Mouse (Mus musculus): ENCODE results near the gene Ten1. TPM values are rescaled to one million over a fixed set of nuclear protein-coding genes. Genes with fewer than 3 reads are reported as not detected.

Ten1 gene
- polyA plus RNA-seq, 1 experiment from 2014 or later: 76.4 TPM

GRCm38 (mm10) chr11:116169214-116169613 is 29.4 kb upstream of the Ten1 start:
- Histone ChIP-seq H3K27ac (ENCODE audit: low read depth, low read length) (no peak overlapping the region), H3K27me3 (ENCODE audit: control insufficient read depth, insufficient read depth, low read length) (no peaks in the 10 kb centered on the region), H3K4me3 (ENCODE audit: low read depth, low read length) (no peak overlapping the region), H3K36me3 (ENCODE audit: control insufficient read depth, insufficient read depth, low read length) (peaks cover 14% of the 10 kb centered on the region), H3K4me2 (no peak overlapping the region), H3K9me3 (replicated peaks; ENCODE audit: control insufficient read depth, low read length) (no peaks in the 10 kb centered on the region), H3K9ac (ENCODE audit: low read depth, low read length) (no peak overlapping the region), H3K4me1 (ENCODE audit: control insufficient read depth, insufficient read depth, low read length) (0 out of 2 replicates have a peak, but pooled peaks cover 5% of the 10 kb centered on the region)
- 79% methylated on average over 3 of the region's 3 CpGs for WGBS (ENCODE audit: insufficient replicate concordance)
- ATAC-seq (replicated peaks; ENCODE audit: insufficient number of reproducible peaks, low FRiP score, low TSS enrichment): no peak

DNA sequence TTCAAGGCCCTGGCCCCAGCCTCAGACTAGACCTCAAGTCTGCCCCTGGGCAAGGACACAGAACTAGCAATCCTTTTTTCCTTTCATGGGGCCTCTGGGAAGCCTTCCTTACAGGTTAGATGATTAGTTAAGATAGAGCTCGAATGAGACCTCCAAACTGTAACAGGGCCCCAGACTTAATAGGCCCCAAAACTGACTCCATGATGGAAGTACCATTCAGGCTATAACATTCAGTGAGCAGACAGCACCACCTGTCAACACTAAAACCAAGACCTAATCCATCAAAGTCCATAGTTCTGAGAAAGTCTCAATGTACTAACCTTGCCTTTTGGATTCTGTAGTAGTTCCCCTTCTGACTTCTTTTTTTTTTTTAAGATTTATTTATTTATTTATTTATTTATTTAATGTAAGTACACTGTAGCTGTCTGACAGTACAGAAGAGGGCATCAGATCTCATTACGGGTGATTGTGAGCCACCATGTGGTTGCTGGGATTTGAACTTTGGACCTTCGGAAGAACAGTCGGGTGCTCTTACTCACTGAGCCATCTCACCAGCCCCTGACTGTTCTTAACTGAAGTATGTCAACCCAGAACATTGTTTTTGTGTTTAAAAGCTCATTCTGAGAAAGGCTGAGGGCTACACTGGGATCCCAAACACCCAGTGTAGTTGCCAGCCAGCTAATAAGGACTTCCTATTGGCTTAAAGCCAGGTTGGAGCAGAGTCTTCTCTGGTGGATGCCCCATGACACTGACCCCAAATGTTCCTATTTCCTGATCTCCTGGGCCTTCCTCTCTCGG is 28.5 kb upstream of the Ten1 start:
- Histone ChIP-seq H3K27me3 (ENCODE audit: control insufficient read depth, insufficient read depth, low read length) (no peaks in the 10 kb centered on the region), H3K36me3 (ENCODE audit: control insufficient read depth, insufficient read depth, low read length) (peaks cover 21% of the 10 kb centered on the region), H3K4me2 (no peak overlapping the region), H3K9me3 (replicated peaks; ENCODE audit: control insufficient read depth, low read length) (no peaks in the 10 kb centered on the region), H3K27ac (ENCODE audit: low read depth, low read length) (no peak overlapping the region), H3K4me1 (ENCODE audit: control insufficient read depth, insufficient read depth, low read length) (0 out of 2 replicates have a peak, but pooled peaks cover 5% of the 10 kb centered on the region), H3K4me3 (ENCODE audit: low read depth, low read length) (no peak overlapping the region), H3K9ac (ENCODE audit: low read depth, low read length) (no peak overlapping the region)
- ATAC-seq (replicated peaks; ENCODE audit: insufficient number of reproducible peaks, low FRiP score, low TSS enrichment): no peak
- WGBS (ENCODE audit: insufficient replicate concordance): 72% methylated on average over 5 of the region's 5 CpGs

DNA sequence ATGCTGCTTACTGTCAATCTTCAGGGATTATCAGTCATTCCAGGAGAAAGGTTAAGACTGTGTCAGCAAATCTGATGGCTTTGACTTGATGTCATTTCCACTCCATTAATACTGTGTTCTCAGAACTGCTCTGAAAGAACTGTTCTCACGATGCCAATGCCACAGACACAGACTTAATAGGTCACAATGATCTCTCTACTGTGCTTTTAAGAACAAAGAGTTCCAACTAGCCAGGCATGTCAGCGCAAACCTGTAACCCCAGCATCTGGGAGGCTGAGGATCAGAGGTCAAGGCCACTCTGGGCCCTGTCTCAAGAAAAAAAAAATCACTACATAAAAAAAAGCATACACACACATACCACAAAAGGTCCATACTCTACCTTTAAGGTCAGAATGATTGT is 26.7 kb upstream of the Ten1 start:
- no peak for ATAC-seq (replicated peaks; ENCODE audit: insufficient number of reproducible peaks, low FRiP score, low TSS enrichment)
- H3K4me3 ChIP-seq (ENCODE audit: low read depth, low read length): no peak overlapping the region
- WGBS (ENCODE audit: insufficient replicate concordance): 81% methylated on average over 2 of the region's 2 CpGs
- H3K9ac ChIP-seq (ENCODE audit: low read depth, low read length): no peak overlapping the region
- H3K4me2 ChIP-seq: no peak overlapping the region
- H3K4me1 ChIP-seq (ENCODE audit: control insufficient read depth, insufficient read depth, low read length): no peaks in the 10 kb centered on the region
- H3K36me3 ChIP-seq (ENCODE audit: control insufficient read depth, insufficient read depth, low read length): peaks cover 23% of the 10 kb centered on the region
- H3K27ac ChIP-seq (ENCODE audit: low read depth, low read length): no peak overlapping the region
- H3K9me3 ChIP-seq (replicated peaks; ENCODE audit: control insufficient read depth, low read length): no peaks in the 10 kb centered on the region
- H3K27me3 ChIP-seq (ENCODE audit: control insufficient read depth, insufficient read depth, low read length): no peaks in the 10 kb centered on the region

GRCm38 (mm10) chr11:116174775-116175448 is 23.7 kb upstream of the Ten1 start:
- Histone ChIP-seq H3K4me2 (no peak overlapping the region), H3K27me3 (ENCODE audit: control insufficient read depth, insufficient read depth, low read length) (no peaks in the 10 kb centered on the region), H3K4me3 (ENCODE audit: low read depth, low read length) (no peak overlapping the region), H3K27ac (ENCODE audit: low read depth, low read length) (no peak overlapping the region), H3K9ac (ENCODE audit: low read depth, low read length) (no peak overlapping the region), H3K36me3 (ENCODE audit: control insufficient read depth, insufficient read depth, low read length) (peaks cover 33% of the 10 kb centered on the region), H3K9me3 (replicated peaks; ENCODE audit: control insufficient read depth, low read length) (no peaks in the 10 kb centered on the region), H3K4me1 (ENCODE audit: control insufficient read depth, insufficient read depth, low read length) (no peaks in the 10 kb centered on the region)
- no peak for ATAC-seq (replicated peaks; ENCODE audit: insufficient number of reproducible peaks, low FRiP score, low TSS enrichment)
- 88% methylated on average over 22 of the region's 22 CpGs for WGBS (ENCODE audit: insufficient replicate concordance)

DNA sequence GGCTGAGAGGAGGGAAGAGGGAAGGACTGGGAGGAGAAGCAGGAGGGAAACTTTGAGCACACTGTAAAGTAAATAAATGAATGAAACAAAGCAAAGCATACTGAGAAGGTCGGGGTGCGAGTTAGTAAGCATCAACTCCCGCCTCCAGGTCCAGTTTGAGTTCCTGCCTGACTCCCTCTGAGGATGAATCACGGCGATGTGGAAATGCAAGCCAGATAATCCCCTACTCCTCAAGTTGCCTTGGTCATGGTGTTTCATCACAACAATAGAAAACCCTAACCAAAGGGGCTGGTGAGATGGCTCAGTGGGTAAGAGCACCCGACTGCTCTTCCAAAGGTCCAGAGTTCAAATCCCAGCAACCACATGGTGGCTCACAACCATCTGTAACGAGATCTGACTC is 22.6 kb upstream of the Ten1 start:
- Histone ChIP-seq H3K4me2 (no peak overlapping the region), H3K9me3 (replicated peaks; ENCODE audit: control insufficient read depth, low read length) (no peaks in the 10 kb centered on the region), H3K27me3 (ENCODE audit: control insufficient read depth, insufficient read depth, low read length) (no peaks in the 10 kb centered on the region), H3K27ac (ENCODE audit: low read depth, low read length) (no peak overlapping the region), H3K9ac (ENCODE audit: low read depth, low read length) (no peak overlapping the region), H3K4me1 (ENCODE audit: control insufficient read depth, insufficient read depth, low read length) (no peaks in the 10 kb centered on the region), H3K36me3 (ENCODE audit: control insufficient read depth, insufficient read depth, low read length) (peaks cover 38% of the 10 kb centered on the region), H3K4me3 (ENCODE audit: low read depth, low read length) (no peak overlapping the region)
- 88% methylated on average over 7 of the region's 7 CpGs for WGBS (ENCODE audit: insufficient replicate concordance)
- ATAC-seq (replicated peaks; ENCODE audit: insufficient number of reproducible peaks, low FRiP score, low TSS enrichment): no peak

GRCm38 (mm10) chr11:116178411-116179121 is 20.1 kb upstream of the Ten1 start:
- 89% methylated on average over 20 of the region's 20 CpGs for WGBS (ENCODE audit: insufficient replicate concordance)
- H3K27me3 ChIP-seq (ENCODE audit: control insufficient read depth, insufficient read depth, low read length): no peaks in the 10 kb centered on the region
- ATAC-seq (replicated peaks; ENCODE audit: insufficient number of reproducible peaks, low FRiP score, low TSS enrichment): no peak

GRCm38 (mm10) chr11:116185836-116186235 is 12.8 kb upstream of the Ten1 start:
- Histone ChIP-seq H3K9me3 (replicated peaks; ENCODE audit: control insufficient read depth, low read length) (no peaks in the 10 kb centered on the region), H3K27ac (ENCODE audit: low read depth, low read length) (no peak overlapping the region), H3K4me2 (no peak overlapping the region), H3K36me3 (ENCODE audit: control insufficient read depth, insufficient read depth, low read length) (peaks cover 15% of the 10 kb centered on the region), H3K4me3 (ENCODE audit: low read depth, low read length) (no peak overlapping the region), H3K4me1 (ENCODE audit: control insufficient read depth, insufficient read depth, low read length) (peaks cover 5% of the 10 kb centered on the region), H3K9ac (ENCODE audit: low read depth, low read length) (no peak overlapping the region), H3K27me3 (ENCODE audit: control insufficient read depth, insufficient read depth, low read length) (no peaks in the 10 kb centered on the region)
- ATAC-seq (replicated peaks; ENCODE audit: insufficient number of reproducible peaks, low FRiP score, low TSS enrichment): no peak
- 81% methylated on average over 3 of the region's 3 CpGs for WGBS (ENCODE audit: insufficient replicate concordance)

More at GRCm38 (mm10) chr11:116178411-116179121, 20.1 kb upstream of the Ten1 start:
- Histone ChIP-seq H3K4me2 (no peak overlapping the region), H3K9me3 (replicated peaks; ENCODE audit: control insufficient read depth, low read length) (no peaks in the 10 kb centered on the region), H3K9ac (ENCODE audit: low read depth, low read length) (no peak overlapping the region), H3K4me3 (ENCODE audit: low read depth, low read length) (no peak overlapping the region), H3K36me3 (ENCODE audit: control insufficient read depth, insufficient read depth, low read length) (peaks cover 34% of the 10 kb centered on the region), H3K27ac (ENCODE audit: low read depth, low read length) (no peak overlapping the region), H3K4me1 (ENCODE audit: control insufficient read depth, insufficient read depth, low read length) (no peaks in the 10 kb centered on the region)

DNA sequence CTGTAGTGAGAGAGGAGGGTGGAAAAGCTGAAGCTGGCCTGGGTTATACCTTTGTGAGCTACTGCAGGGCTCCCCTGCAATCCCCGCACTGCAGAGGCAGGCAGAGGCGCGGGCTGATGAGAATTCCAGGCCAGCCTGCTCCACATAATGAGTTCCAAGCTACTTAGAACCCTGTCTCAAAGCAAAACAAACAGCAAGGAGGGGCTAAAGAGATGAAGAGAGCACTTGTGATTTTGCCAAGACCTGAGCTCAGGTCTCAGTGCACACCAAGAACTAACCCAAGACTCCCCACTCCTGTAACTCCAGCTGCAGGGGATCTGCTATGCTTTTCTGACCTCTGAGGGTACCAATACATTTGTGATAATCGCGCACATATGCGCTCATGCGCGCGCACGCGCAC is 12.3 kb upstream of the Ten1 start:
- 89% methylated on average over 11 of the region's 11 CpGs for WGBS (ENCODE audit: insufficient replicate concordance)
- Histone ChIP-seq H3K9me3 (replicated peaks; ENCODE audit: control insufficient read depth, low read length) (no peaks in the 10 kb centered on the region), H3K4me3 (ENCODE audit: low read depth, low read length) (no peak overlapping the region), H3K9ac (ENCODE audit: low read depth, low read length) (no peak overlapping the region), H3K36me3 (ENCODE audit: control insufficient read depth, insufficient read depth, low read length) (peaks cover 15% of the 10 kb centered on the region), H3K27ac (ENCODE audit: low read depth, low read length) (no peak overlapping the region), H3K27me3 (ENCODE audit: control insufficient read depth, insufficient read depth, low read length) (no peaks in the 10 kb centered on the region), H3K4me1 (ENCODE audit: control insufficient read depth, insufficient read depth, low read length) (peaks cover 5% of the 10 kb centered on the region), H3K4me2 (no peak overlapping the region)
- ATAC-seq (replicated peaks; ENCODE audit: insufficient number of reproducible peaks, low FRiP score, low TSS enrichment): no peak
